Mouse (Mus musculus) liver (tissue): ENCODE measurements around the gene Slc51a.
"Not testable (repeated sequence)": the region's sequence is repeated elsewhere in the genome, so short reads cannot be mapped to it uniquely, and the experiment has no call there.

Experiments
- DNase-seq: peaks from one replicate; pipeline ENCODE4 v3.0.0-alpha.2; 2020; ENCODE audit warnings: mixed read lengths

Slc51a gene

GRCm38 (mm10) chr16:32509066-32509942 lies 21.6 kb upstream of the Slc51a start:
- peak; percentile 97 for DNase-seq

- peak; percentile 63 for DNase-seq
These were observed 20.9 kb upstream of the Slc51a start for GRCm38 (mm10) chr16:32508506-32509065.

GRCm38 (mm10) chr16:32508035-32508434 lies 20.4 kb upstream of the Slc51a start:
- peak; percentile 43 for DNase-seq

- DNase-seq = peak; percentile 96
These were observed 19.7 kb upstream of the Slc51a start for GRCm38 (mm10) chr16:32507407-32507806.

- no peak for DNase-seq
These were observed 19.2 kb upstream of the Slc51a start for GRCm38 (mm10) chr16:32506868-32507267.

- no peak for DNase-seq
These were observed 18.6 kb upstream of the Slc51a start for GRCm38 (mm10) chr16:32506298-32506697.

- no peak for DNase-seq
These were observed 16.0 kb upstream of the Slc51a start for GRCm38 (mm10) chr16:32503633-32504032.

- no peak for DNase-seq
These were observed 15.1 kb upstream of the Slc51a start for GRCm38 (mm10) chr16:32502621-32503335.

- no peak for DNase-seq
These were observed 13.8 kb upstream of the Slc51a start for GRCm38 (mm10) chr16:32501459-32501858.

GRCm38 (mm10) chr16:32499430-32500037 lies 11.9 kb upstream of the Slc51a start:
- peak; percentile 89 for DNase-seq

GRCm38 (mm10) chr16:32498996-32499395 lies 11.3 kb upstream of the Slc51a start:
- no peak for DNase-seq

- DNase-seq = no peak
These were observed 8.3 kb upstream of the Slc51a start, which contains the start of gene Zdhhc19 for GRCm38 (mm10) chr16:32495965-32496364. Gene Zdhhc19, plus strand, starts transcription at chr16:32496265.

GRCm38 (mm10) chr16:32494371-32494770 lies 6.7 kb upstream of the Slc51a start:
- not testable (repeated sequence) for DNase-seq

GRCm38 (mm10) chr16:32488939-32489338 lies 1.3 kb upstream of the Slc51a start:
- DNase-seq = no peak

GRCm38 (mm10) chr16:32486046-32486445 lies 1.6 kb downstream of the Slc51a start:
- DNase-seq = no peak

GRCm38 (mm10) chr16:32485209-32485608 lies 2.5 kb downstream of the Slc51a start:
- no peak for DNase-seq

- DNase-seq = no peak
These were observed 3.2 kb downstream of the Slc51a start for GRCm38 (mm10) chr16:32484431-32484871.

- no peak for DNase-seq
These were observed 8.3 kb downstream of the Slc51a start for GRCm38 (mm10) chr16:32479415-32479814.

GRCm38 (mm10) chr16:32477315-32477714 lies 10.4 kb downstream of the Slc51a start:
- DNase-seq = no peak

- DNase-seq = no peak
These were observed 15.2 kb downstream of the Slc51a start for GRCm38 (mm10) chr16:32472276-32473015.

- DNase-seq = no peak
These were observed 18.1 kb downstream of the Slc51a start for GRCm38 (mm10) chr16:32469404-32470105.

GRCm38 (mm10) chr16:32468488-32468887 lies 19.2 kb downstream of the Slc51a start:
- no peak for DNase-seq
